25 mouse cellular contexts compared by ENCODE assay signal in the genomic region with DNA sequence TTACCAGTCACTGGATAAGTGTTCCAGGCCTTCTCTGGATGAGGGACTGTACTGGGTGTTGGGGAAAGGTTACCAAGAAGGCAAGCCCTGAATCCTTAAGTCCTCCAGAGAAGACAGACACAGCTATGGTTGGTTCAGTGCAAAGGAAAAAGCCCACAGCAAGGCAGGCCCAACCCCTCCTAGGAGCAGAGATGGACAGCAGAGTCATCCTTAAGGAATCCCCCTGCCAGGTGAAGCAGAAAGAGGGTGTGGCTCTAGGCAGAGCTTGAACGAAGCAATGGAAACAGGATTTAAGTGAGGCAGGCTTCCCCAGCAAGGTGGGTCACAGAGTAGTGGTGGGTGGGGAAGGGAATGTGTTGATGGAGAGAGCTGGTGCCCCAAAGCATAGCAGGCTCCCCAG. TPM values are rescaled to one million over a fixed set of nuclear protein-coding genes. Genes with fewer than 3 reads are reported as not detected.
DNase-seq lines count a peak whose midpoint lies in the region; ATAC-seq and TF ChIP-seq lines count a peak whose summit lies in the region.
"Had no signal": no experiment of that assay in that cellular context is flagged by ENCODE, and none has a peak within 500 bp of the region (broad histone marks: within the 10 kb centered on the region; RNA-seq: fewer than 3 reads in every experiment).

No protein-coding gene starts in this region.

- no peak overlapping the region for H3K4me3 ChIP-seq in kidney, embryonic 15.5 days (replicated peaks)
- H3K4me3 ChIP-seq in kidney, postnatal 0 days (replicated peaks; ENCODE audit: low read depth, low read length), result no peak overlapping the region
- no peak overlapping the region for H3K4me3 ChIP-seq in kidney, adult 2 months (ENCODE audit: insufficient read depth, low read depth, low read length)
- H3K4me3 ChIP-seq: embryonic facial prominence, embryonic 10.5 days; embryonic facial prominence, embryonic 12.5 days; forebrain, embryonic 13.5 days had no signal

- H3K9me3 ChIP-seq in kidney, embryonic 15.5 days (replicated peaks), result no peaks in the 10 kb centered on the region
- H3K9me3 ChIP-seq in kidney, postnatal 0 days (replicated peaks; ENCODE audit: low read length), result no peaks in the 10 kb centered on the region
- H3K9me3 ChIP-seq: embryonic facial prominence, embryonic 10.5 days; embryonic facial prominence, embryonic 12.5 days; forebrain, embryonic 13.5 days had no signal

- peak; percentile 59 for ATAC-seq in kidney, embryonic 15.5 days (replicated peaks; ENCODE audit: low FRiP score)
- ATAC-seq in kidney, postnatal 0 days (replicated peaks; ENCODE audit: low FRiP score, low read depth), result peak; percentile 47
- ATAC-seq: activated CD4-positive, CD25-positive, alpha-beta regulatory T cell, adult 4 months; CD4-positive, CD25-positive, alpha-beta regulatory T cell, adult 4 months; forebrain, embryonic 13.5 days; Patski had no signal

- no peaks in the 10 kb centered on the region for H3K36me3 ChIP-seq in kidney, embryonic 15.5 days
- H3K36me3 ChIP-seq in kidney, postnatal 0 days (ENCODE audit: insufficient read depth, low read length), result no peaks in the 10 kb centered on the region
- H3K36me3 ChIP-seq in kidney, adult 2 months (ENCODE audit: control insufficient read depth, insufficient read depth, low read length), result no peaks in the 10 kb centered on the region
- H3K36me3 ChIP-seq: embryonic facial prominence, embryonic 10.5 days; embryonic facial prominence, embryonic 12.5 days; G1E had no signal

- H3K4me2 ChIP-seq in kidney, embryonic 15.5 days, result no peak overlapping the region
- no peak overlapping the region for H3K4me2 ChIP-seq in kidney, postnatal 0 days (ENCODE audit: low read length)
- H3K4me2 ChIP-seq: embryonic facial prominence, embryonic 12.5 days; forebrain, embryonic 13.5 days had no signal

- peaks cover 12% of the 10 kb centered on the region; the same call in 1 of the 2 replicates for H3K27me3 ChIP-seq in kidney, embryonic 15.5 days
- H3K27me3 ChIP-seq in kidney, postnatal 0 days (ENCODE audit: insufficient read depth, low read length), result no peaks in the 10 kb centered on the region
- H3K27me3 ChIP-seq in kidney, adult 2 months (replicated peaks; ENCODE audit: control insufficient read depth, insufficient read depth, low read length), result no peaks in the 10 kb centered on the region
- H3K27me3 ChIP-seq: CH12.LX; forebrain, embryonic 13.5 days had no signal

- 0 out of 2 replicates have a peak overlapping the region, but pooled peaks have one; percentile 54 for H3K27ac ChIP-seq in kidney, embryonic 15.5 days
- no peak overlapping the region for H3K27ac ChIP-seq in kidney, postnatal 0 days
- H3K27ac ChIP-seq in kidney, adult 2 months (ENCODE audit: insufficient read depth, low read depth, low read length), result no peak overlapping the region
- H3K27ac ChIP-seq: embryonic facial prominence, embryonic 10.5 days; embryonic facial prominence, embryonic 12.5 days; forebrain, embryonic 13.5 days had no signal

- TF ChIP-seq POLR2A in kidney, adult 2 months (IDR thresholded peaks at IDR 0.05; ENCODE audit: low read depth, low read length), result no peak

- peaks cover 37% of the 10 kb centered on the region for H3K4me1 ChIP-seq in kidney, embryonic 15.5 days
- 0 out of 2 replicates have a peak, but pooled peaks cover 3% of the 10 kb centered on the region for H3K4me1 ChIP-seq in kidney, postnatal 0 days (replicated peaks; ENCODE audit: insufficient read depth, low read length)
- no peaks in the 10 kb centered on the region for H3K4me1 ChIP-seq in kidney, adult 2 months (ENCODE audit: control insufficient read depth, insufficient read depth, low read length)

- no peak for TF ChIP-seq CTCF in kidney, postnatal 0 days (IDR thresholded peaks at IDR 0.05; ENCODE audit: low read depth)
- TF ChIP-seq CTCF in kidney, adult 2 months (conservative IDR thresholded peaks at IDR 0.05; ENCODE audit: insufficient read depth, insufficient read length, low read depth, low read length), result no peak

- 38% methylated on average over 1 of the region's 1 CpGs for WGBS in kidney, embryonic 15.5 days
- 23% methylated on average over 1 of the region's 1 CpGs for WGBS in kidney, postnatal 0 days
- WGBS in kidney, adult 2 months, result 50% methylated on average over 1 of the region's 1 CpGs

- no peak overlapping the region for H3K9ac ChIP-seq in kidney, embryonic 15.5 days
- no peak overlapping the region for H3K9ac ChIP-seq in kidney, postnatal 0 days (ENCODE audit: low read depth, low read length)
- H3K9ac ChIP-seq: embryonic facial prominence, embryonic 12.5 days; forebrain, embryonic 13.5 days had no signal

- peak; percentile 46 for DNase-seq in heart, adult 11 months
- DNase-seq in heart, adult 18-20 months, result no peak
- DNase-seq in kidney, postnatal 10 days, result no peak
- peak; percentile 55 for DNase-seq in kidney, postnatal 0 days (ENCODE audit: low spot score)
- no peak for DNase-seq in kidney, adult 2 months
- DNase-seq in testis, postnatal 10 days (ENCODE audit: low spot score), result peak; percentile 18
- no peak for DNase-seq in testis, postnatal 14 days (ENCODE audit: low spot score)
- DNase-seq: adrenal gland, adult 8-10 months; adrenal gland, postnatal 14 days; adrenal gland, postnatal 36 days; B cell, adult 2 months; cerebellum, adult 11-12 months; cerebellum, adult 2 months; cerebellum, adult 9-10 months; cerebellum, postnatal 10 days; cerebellum, postnatal 25 days had no signal

RNA-seq across cellular contexts. Expression of a gene that starts 35.1 kb away (rescaled TPM):
- 10 to 100 TPM in 1 of 2 experiments, 1 to 10 TPM in 1; 6.2 to 15.2 TPM for total RNA-seq in heart, adult 18-20 months (2021)
- 18.4 and 21.9 TPM in 2 replicates for polyA plus RNA-seq in kidney, embryonic 15.5 days (2015; fragmentation: Nextera tagmentation; extraction: Ambion mirVana)
- 26.3 and 27.3 TPM in 2 replicates for polyA plus RNA-seq in kidney, postnatal 0 days (2015; fragmentation: Nextera tagmentation; extraction: Ambion mirVana)
- 8.1 and 9.9 TPM in 2 replicates for polyA plus RNA-seq in kidney, adult 2 months (2012; rRNA removed)
- total RNA-seq: CH12.LX had no signal
- polyA plus RNA-seq: activated CD4-positive, CD25-positive, alpha-beta regulatory T cell, adult 4 months; CD4-positive, CD25-positive, alpha-beta regulatory T cell, adult 4 months; G1E; Patski had no signal

Comparison
In these comparisons a context has a peak if more than half of its experiments do, and no peak if none do; other contexts are left out.
1. DNase-seq: peak in heart, adult 11 months (single experiment), kidney, postnatal 0 days (single experiment) and testis, postnatal 10 days (single experiment); none in heart, adult 18-20 months (0 of 2), kidney, postnatal 10 days (single experiment), kidney, adult 2 months (single experiment) and testis, postnatal 14 days (single experiment).